Mouse (Mus musculus) liver, postnatal 0 days (tissue): ENCODE results near the gene Fam189a1.

Source experiments
- CTCF ChIP-seq: sonication (generic); IDR thresholded peaks from 2 replicates; pipeline ENCODE4 v1.5.1; 2016; ENCODE audit warnings: antibody characterized with exemption, low read depth
- EP300 ChIP-seq: IDR thresholded peaks from 2 replicates; pipeline ENCODE4 v1.6.1; 2016; ENCODE audit warnings: antibody characterized with exemption, low read depth, mild to moderate bottlenecking

- TF ChIP-seq CTCF, result no peak
- TF ChIP-seq EP300, result no peak
Measured at GRCm38 (mm10) chr7:65056864-65057263, 99.5 kb downstream of the Fam189a1 start.
